Mouse (Mus musculus) kidney, adult 11 months (tissue): Measurements from ENCODE around the gene Tln1.
"Not testable (repeated sequence)": the region's sequence is repeated elsewhere in the genome, so short reads cannot be mapped to it uniquely, and the experiment has no call there.

Source experiments
- DNase-seq: peaks from one replicate; pipeline ENCODE4 v3.0.0; 2022

The Tln1 gene

GRCm38 (mm10) chr4:43578376-43579204 is 16.1 kb upstream of the Tln1 start, which contains the start of the genes Rgp1 and Gba2:
TSS of gene Rgp1 (plus strand) at chr4:43578715.
TSS of gene Gba2 (minus strand) at chr4:43578873.
- DNase-seq = peak; percentile 93

- DNase-seq = no peak
Observed at GRCm38 (mm10) chr4:43577237-43577881, 14.9 kb upstream of the Tln1 start.

GRCm38 (mm10) chr4:43575356-43575755 is 12.9 kb upstream of the Tln1 start:
- no peak for DNase-seq

GRCm38 (mm10) chr4:43573561-43573960 is 11.1 kb upstream of the Tln1 start:
- no peak for DNase-seq

- no peak for DNase-seq
Observed at GRCm38 (mm10) chr4:43571395-43572045, 9.0 kb upstream of the Tln1 start.

GRCm38 (mm10) chr4:43567140-43567539 is 4.6 kb upstream of the Tln1 start:
- no peak for DNase-seq

DNA sequence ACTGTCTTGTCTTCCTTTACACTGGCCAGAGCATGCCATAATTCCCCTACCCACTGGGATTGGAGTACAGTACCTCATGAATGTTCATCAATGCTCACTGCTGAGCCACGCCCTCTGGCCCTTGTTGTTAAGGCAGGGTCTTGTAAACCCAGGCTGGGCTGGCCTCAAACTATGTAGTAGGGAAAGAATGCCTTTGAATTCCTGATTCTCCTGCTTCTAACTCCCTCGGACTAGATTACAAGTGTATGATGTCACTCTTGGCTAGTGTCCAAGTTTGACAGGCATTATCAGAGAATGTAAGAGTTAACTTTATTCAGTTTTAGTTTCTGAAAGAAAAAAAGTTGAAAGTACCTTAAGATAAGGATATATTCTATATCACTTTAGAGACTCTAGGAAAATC is 1.7 kb upstream of the Tln1 start:
- DNase-seq = no peak

DNA sequence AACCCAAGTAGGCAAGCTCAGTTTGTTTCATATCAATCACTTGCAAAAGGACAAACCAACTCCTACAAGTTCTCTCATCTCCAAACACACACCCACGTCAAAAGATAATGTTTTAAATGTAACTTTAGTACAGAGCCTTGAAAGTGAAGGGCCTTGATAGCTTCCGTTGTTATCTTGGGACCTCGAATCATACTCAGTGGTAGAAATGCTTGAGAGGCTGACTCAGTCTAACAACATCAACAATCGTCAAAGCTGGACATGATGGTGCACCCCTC is 1.0 kb upstream of the Tln1 start:
- no peak for DNase-seq

GRCm38 (mm10) chr4:43562769-43563600 is 494 bp upstream of the Tln1 start:
- DNase-seq = peak; percentile 28

DNA sequence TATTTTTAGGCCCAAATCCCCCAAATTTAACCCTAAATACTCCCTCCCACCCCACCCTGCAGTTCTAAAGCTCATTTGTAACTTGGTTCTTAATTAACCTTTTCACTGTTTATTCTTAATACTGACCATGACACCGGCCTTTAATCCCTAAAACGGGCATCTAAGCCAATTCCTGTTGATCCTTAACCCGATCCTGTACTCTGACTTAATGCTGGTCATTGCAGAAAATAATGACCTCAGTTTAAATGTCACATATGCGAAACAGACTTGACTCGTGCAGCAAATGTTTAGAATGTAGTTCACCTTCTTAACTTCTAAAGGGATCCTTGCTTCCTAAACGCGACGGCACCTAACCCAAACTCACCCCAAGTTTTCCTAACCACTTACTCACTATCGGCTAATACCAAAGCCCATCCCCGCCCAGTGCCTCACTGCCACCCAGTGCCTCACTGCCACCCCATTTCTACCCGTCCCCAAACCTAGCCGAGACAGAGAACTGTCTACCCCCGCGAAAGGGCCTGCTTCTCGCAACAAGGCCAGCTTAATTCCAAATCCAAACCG is 975 bp downstream of the Tln1 start:
- DNase-seq = no peak

DNA sequence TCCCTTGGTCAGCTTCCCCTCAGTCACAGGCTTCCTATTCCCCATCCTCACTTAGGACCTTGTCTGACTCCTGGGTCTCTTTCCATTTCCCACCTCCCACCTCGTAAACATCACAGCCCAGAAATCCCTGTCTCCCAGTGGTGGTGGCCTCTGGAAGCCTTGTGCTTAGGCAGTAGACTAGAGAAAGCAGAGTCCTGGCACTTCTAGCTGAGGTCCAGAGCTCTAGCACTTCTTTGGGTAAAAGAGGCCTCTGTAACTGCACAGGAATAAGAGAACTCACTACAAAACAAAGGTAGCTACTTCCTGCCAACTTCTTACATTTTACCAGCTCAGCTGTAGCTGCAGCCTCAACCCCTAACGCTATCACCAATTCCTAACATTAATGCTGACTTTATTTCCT is 1.5 kb downstream of the Tln1 start:
- DNase-seq = no peak

DNA sequence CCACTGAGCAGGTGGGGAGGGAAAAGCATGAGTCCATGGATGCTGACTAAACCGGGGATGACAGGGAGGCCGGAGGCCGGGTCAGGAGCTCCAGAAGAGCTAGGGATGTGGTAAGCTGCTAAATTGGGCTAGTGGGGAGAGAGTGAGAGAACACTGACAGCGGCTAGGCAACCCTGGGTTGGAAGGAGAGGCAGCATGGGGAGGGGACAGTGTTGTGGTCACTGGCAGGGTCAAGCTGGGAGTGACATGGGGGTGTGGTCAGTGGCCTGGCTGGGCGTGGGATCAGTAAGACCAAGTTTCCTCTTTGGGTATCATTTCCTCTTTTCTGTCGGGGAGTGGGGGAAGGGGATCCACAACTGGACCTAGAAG is 2.3 kb downstream of the Tln1 start:
- DNase-seq = peak; percentile 62

DNA sequence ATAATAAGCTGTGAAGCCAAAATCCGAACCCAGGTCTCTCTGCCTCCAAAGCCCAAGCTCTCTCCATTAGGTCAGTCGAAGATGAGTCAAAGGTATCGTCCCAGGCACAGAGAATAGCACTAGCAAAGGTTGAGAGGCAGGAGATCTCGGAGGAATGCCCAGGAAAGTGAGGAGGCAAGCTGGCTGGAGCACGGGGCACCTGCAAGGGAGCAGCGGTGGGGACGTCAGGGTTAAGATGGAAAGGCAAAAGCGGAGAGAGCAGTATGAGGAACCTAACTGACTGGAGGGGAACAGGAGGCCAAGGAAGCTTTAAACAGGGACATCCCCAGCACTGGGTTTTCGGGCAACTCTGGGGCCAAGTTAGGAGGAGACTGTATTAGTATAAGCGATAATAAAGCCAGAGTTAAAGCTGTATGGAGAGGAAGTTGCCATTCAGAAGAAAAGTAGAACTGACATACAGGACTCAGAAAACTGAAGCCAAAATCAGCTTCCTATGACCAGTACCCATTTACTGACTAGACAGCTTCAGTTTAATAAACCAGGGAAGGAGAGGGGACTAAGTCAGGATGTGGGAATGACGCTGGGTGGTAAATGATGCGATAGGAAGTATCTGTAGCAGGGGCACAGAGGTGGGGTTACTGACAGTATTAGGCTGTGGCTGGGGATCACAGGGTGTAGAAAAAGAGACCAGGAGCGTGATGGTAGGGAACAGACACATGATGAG is 2.8 kb downstream of the Tln1 start:
- no peak for DNase-seq

GRCm38 (mm10) chr4:43558631-43559356 is 3.7 kb downstream of the Tln1 start:
- peak; percentile 73 for DNase-seq

DNA sequence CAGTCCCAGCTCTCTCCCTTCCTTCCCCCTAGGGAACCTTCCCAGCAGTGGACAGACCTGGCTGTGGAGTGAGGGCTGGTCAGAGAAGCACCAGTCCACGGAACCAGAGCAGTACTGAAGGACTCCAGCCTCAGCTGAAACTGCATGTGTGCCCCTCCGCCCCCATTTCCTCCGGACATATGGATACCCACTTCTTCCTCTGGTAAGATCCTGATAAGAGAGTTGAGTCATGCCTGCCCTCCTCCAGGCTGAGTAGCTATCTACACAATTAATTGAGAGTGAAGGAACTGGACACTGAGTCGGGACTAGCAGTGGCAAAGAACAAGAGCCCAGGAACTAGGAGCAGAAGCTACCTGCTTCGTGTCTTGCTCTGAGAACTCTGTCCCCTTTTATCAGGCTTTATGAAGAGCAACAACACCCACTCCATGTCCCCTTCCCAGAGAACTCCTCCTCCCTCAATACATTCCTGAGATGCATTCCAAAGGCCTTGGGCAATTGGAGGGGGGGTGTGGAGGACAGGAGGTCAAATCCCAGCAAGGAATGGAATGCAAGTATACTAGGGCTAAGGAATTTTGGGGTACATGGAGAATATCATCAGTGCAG is 4.4 kb downstream of the Tln1 start:
- peak; percentile 73 for DNase-seq

- DNase-seq = no peak
Observed at GRCm38 (mm10) chr4:43555926-43556325, 6.6 kb downstream of the Tln1 start.

- DNase-seq = no peak
Observed at GRCm38 (mm10) chr4:43553891-43554290, 8.6 kb downstream of the Tln1 start.

- no peak for DNase-seq
Observed at GRCm38 (mm10) chr4:43552437-43552836, 10.1 kb downstream of the Tln1 start.

DNA sequence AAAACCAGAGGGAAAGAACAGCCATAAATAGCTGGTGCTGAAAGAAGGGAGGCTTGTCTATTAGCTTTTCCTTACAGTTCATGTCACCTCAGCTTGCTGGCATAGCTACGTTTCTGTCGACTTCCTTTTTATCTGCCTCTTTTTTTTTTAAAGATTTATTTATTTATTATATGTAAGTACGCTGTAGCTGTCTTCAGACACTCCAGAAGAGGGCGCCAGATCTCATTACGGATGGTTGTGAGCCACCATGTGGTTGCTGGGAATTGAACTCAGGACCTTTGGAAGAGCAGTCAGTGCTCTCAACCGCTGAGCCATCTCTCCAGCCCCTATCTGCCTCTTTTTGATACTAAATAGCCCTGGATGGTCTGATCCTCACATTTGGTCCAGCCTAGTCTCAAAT is 10.6 kb downstream of the Tln1 start:
- DNase-seq = not testable (repeated sequence)

GRCm38 (mm10) chr4:43549055-43549454 is 13.4 kb downstream of the Tln1 start:
- no peak for DNase-seq

- DNase-seq = no peak
Observed at GRCm38 (mm10) chr4:43547160-43547559, 15.3 kb downstream of the Tln1 start.
